Mouse (Mus musculus) midbrain, embryonic 15.5 days (tissue): ENCODE data around the gene Klk6. TPM values are rescaled to one million over a fixed set of nuclear protein-coding genes. Genes with fewer than 3 reads are reported as not detected.
A peak's percentile ranks its signal among the peaks of the same experiment; 100 is the strongest.

Experiments
- ATAC-seq: fragments of 200-750 bp; cut with Nextera tagmentation; replicated peaks from 2 replicates; pipeline ENCODE4 v1.8.0; 2017; ENCODE audit warnings: moderate TSS enrichment
- H3K27ac ChIP-seq: fragments of 300-500 bp; sonication (generic); 2 replicates; pipeline ENCODE4 v1.5.1; 2015; ENCODE audit warnings: mild to moderate bottlenecking, inconsistent platforms
- H3K27me3 ChIP-seq: fragments of 300-500 bp; sonication (generic); replicated peaks from 2 replicates; pipeline ENCODE4 v1.6.1; 2015; ENCODE audit warnings: inconsistent platforms
- H3K36me3 ChIP-seq: fragments of 300-500 bp; sonication (generic); replicated peaks from 2 replicates; pipeline ENCODE4 v1.6.1; 2015; ENCODE audit warnings: inconsistent platforms
- H3K4me1 ChIP-seq: fragments of 300-500 bp; sonication (generic); 2 replicates; pipeline ENCODE4 v1.6.1; 2015; ENCODE audit warnings: inconsistent platforms
- H3K4me2 ChIP-seq: fragments of 300-500 bp; sonication (generic); 2 replicates; pipeline ENCODE4 v1.6.1; 2015; ENCODE audit warnings: inconsistent platforms, mild to moderate bottlenecking, moderate library complexity
- H3K4me3 ChIP-seq: fragments of 300-500 bp; sonication (generic); 2 replicates; pipeline ENCODE4 v1.5.1; 2015; ENCODE audit warnings: mild to moderate bottlenecking, inconsistent platforms
- H3K9ac ChIP-seq: fragments of 300-500 bp; sonication (generic); 2 replicates; pipeline ENCODE4 v1.6.1; 2015; ENCODE audit warnings: mild to moderate bottlenecking, inconsistent platforms
- H3K9me3 ChIP-seq: fragments of 300-500 bp; sonication (generic); 2 replicates; pipeline ENCODE4 v1.6.1; 2016; ENCODE audit warnings: inconsistent platforms
- WGBS: fragments of 180-500 bp; shearing (Covaris S2); methylation state at CpG from one replicate; pipeline ENCODE4 v1.1.7; 2015; ENCODE audit warnings: mixed read lengths; 5-methylcytosine and 5-hydroxymethylcytosine counted together
- polyA plus RNA-seq: library from polyadenylated mRNA; unstranded; fragments of >200 nt; fragmentation: Nextera tagmentation; extraction: Ambion mirVana; gene quantifications from 2 replicates; pipeline ENCODE4 v1.2.1, GENCODE M21; 2015

Klk6 gene
- not detected in 2 replicates for polyA plus RNA-seq

DNA sequence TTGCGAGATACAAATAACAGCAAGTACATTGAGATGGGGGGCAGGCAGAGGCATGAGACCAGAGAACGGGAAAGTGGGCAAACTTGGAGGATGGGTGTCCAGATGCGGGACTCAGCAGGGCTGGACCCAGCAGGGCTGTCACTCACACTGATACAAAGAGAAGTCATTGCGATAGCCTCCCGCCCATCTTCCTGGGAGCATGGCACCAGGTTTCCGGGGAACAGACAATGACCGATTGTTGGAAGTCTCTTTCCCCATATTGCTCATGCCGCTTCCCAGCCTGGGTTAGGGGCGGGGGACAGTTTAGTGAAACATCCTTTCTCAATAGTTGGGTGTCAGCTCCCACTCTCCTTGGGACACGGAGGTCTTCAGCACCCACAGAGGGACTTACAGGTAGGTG, at the start of gene Klk6:
TSS of gene Klk6 (plus strand) at position 301 of the 400 bp plus-strand sequence.
- WGBS, result 76% methylated on average over 10 of the region's 10 CpGs

DNA sequence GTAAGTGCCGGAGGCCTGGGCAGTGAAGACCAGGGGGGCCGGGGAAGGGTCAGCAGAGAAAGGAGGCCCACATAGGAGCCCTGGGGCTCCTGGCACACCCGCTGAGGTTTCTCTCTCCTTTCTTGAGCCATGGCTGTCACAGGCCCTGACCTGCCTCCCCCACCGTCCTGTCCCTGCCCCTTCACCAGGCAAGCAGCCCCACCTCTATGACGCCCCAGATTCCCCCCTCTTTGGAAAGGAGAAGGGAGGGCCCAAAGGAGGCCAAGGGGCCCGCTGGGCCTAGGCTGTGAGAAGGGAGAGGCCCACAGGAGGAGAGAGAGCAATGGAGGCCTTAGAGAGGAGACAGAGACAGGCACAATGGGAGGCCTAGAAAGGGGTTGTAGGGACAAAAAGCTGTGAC, 49.5 kb upstream of the Klk6 start:
- Histone ChIP-seq H3K9me3 (no peaks in the 10 kb centered on the region), H3K4me1 (no peaks in the 10 kb centered on the region), H3K4me2 (no peak overlapping the region), H3K9ac (no peak overlapping the region), H3K27ac (no peak overlapping the region), H3K27me3 (no peaks in the 10 kb centered on the region), H3K4me3 (no peak overlapping the region), H3K36me3 (no peaks in the 10 kb centered on the region)
- WGBS, result 40% methylated on average over 6 of the region's 6 CpGs
- ATAC-seq, result no peak; the same call in 1 of the 2 replicates

More for the DNA sequence above, at the start of gene Klk6:
- ATAC-seq, result no peak
- Histone ChIP-seq H3K27ac (no peak within 1 kb of the TSS), H3K4me1 (no peaks in the 10 kb centered on the region), H3K27me3 (no peaks in the 10 kb centered on the region), H3K4me3 (no peak within 1 kb of the TSS), H3K4me2 (no peak within 1 kb of the TSS), H3K9me3 (no peaks in the 10 kb centered on the region), H3K36me3 (no peaks in the 10 kb centered on the region), H3K9ac (no peak within 1 kb of the TSS)

DNA sequence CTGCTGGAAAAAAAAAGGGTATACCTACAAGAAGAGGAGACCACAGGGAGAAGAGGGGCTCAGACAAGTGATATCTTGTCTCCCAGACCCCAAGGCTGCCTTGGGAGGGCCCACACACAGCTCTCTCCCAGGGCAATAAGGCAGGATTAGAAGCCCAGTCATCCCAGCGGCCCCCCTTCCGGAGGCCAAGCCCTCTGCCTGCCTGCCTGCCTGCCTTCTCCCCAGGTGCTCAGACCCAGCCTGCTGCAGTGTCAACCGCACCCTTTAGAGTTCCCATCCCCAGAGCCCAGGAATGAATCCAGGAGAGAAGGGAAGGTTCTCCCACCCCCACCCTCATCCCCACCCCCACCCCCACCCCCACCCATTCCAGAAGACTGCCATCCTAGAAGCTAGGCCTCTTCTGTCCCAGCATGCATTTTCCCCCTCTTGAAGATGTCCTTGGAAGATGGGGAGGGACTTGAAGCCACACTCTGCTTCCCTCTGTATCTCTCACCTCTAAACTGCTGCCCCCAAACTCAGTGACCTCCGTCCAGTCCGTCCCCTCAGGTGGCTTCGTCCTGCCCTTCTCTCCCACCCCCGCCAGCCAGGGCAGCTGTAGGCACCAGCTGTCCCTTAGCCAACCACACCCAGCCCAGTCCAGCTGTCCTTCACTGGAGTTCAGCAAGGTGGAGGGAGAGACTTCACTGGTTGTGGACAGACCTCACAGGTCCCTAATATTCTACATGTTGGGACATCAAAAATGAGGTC, 48.8 kb upstream of the Klk6 start:
- Histone ChIP-seq H3K9me3 (no peaks in the 10 kb centered on the region), H3K9ac (no peak overlapping the region), H3K4me2 (no peak overlapping the region), H3K27ac (no peak overlapping the region), H3K4me3 (no peak overlapping the region), H3K27me3 (no peaks in the 10 kb centered on the region), H3K36me3 (no peaks in the 10 kb centered on the region), H3K4me1 (no peaks in the 10 kb centered on the region)
- no peak for ATAC-seq
- WGBS, result 48% methylated on average over 7 of the region's 7 CpGs

DNA sequence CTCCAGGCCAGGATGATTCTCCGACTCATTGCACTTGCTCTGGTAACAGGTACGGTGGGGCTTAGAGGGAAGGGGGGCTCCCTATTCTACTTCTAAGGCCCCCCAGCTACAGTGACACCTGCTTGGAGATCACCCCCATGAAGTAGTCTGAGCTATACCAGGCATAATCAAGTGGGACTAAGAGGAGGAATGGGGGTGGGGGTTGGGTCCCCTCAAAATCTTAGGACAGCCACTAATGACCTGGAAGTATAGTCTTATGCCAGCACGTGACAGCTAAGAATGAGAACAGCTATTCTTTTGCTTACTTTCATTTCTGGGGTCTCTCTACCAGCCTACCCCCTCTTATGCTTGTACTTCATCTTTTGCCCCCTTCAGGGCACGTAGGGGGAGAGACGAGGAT, 47.8 kb upstream of the Klk6 start:
- no peaks in the 10 kb centered on the region for H3K4me1 ChIP-seq
- 88% methylated on average over 5 of the region's 5 CpGs for WGBS
- no peaks in the 10 kb centered on the region for H3K9me3 ChIP-seq
- H3K27ac ChIP-seq, result no peak overlapping the region
- H3K4me2 ChIP-seq, result no peak overlapping the region
- ATAC-seq, result no peak
- H3K36me3 ChIP-seq, result no peaks in the 10 kb centered on the region
- H3K27me3 ChIP-seq, result no peaks in the 10 kb centered on the region
- H3K9ac ChIP-seq, result no peak overlapping the region
- H3K4me3 ChIP-seq, result no peak overlapping the region

DNA sequence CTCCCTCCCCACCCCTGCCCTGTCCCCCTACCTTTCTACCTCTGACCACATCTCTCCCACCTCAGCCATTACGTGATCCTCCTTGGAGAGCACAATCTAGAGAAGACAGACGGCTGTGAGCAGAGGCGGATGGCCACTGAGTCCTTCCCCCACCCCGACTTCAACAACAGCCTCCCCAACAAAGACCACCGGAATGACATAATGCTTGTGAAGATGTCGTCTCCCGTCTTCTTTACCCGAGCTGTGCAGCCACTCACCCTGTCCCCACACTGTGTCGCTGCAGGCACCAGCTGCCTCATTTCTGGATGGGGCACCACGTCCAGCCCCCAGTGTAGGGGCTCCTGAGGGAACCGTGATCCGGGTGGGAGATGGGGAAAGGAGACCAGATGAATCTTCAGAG, 46.9 kb upstream of the Klk6 start:
- H3K4me1 ChIP-seq, result peaks cover 2% of the 10 kb centered on the region; the same call in 1 of the 2 replicates
- H3K27ac ChIP-seq, result no peak overlapping the region
- no peaks in the 10 kb centered on the region for H3K9me3 ChIP-seq
- H3K27me3 ChIP-seq, result no peaks in the 10 kb centered on the region
- no peak overlapping the region for H3K4me2 ChIP-seq
- H3K36me3 ChIP-seq, result no peaks in the 10 kb centered on the region
- WGBS, result 91% methylated on average over 12 of the region's 12 CpGs
- H3K4me3 ChIP-seq, result no peak overlapping the region
- no peak for ATAC-seq
- no peak overlapping the region for H3K9ac ChIP-seq

DNA sequence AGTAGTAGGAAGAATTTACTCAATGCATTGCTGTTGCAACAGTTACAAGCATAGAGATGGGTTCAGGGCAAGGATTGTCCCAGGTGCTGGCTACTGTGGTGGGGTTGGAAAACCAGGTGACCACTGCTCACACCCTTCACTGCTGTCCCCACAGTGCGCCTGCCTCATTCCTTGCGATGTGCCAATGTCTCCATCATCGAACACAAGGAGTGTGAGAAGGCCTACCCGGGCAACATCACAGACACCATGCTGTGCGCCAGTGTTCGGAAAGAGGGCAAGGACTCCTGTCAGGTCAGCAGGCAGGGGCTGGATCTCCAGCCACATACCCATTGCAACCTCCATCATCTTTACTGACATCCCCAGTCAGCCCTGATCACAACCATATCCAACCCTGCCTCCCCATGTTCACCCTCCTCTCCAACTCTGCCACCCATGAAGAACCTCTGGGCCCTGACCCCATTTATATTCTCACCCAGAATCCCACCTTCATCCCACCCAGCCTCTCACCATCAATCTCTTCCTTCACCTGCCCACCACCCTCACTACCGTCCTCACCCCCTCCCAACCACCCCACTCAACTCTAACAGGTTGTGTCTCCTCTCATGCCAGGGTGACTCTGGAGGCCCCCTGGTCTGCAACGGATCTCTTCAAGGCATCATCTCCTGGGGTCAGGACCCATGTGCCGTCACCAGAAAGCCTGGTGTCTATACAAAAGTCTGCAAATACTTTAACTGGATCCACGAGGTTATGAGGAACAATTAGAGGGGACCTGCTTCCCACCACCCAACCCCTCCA, 45.9 kb upstream of the Klk6 start:
- Histone ChIP-seq H3K9ac (no peak overlapping the region), H3K27ac (no peak overlapping the region), H3K27me3 (peaks cover 3% of the 10 kb centered on the region; the same call in 1 of the 2 replicates), H3K36me3 (no peaks in the 10 kb centered on the region), H3K4me2 (no peak overlapping the region), H3K9me3 (no peaks in the 10 kb centered on the region), H3K4me3 (no peak overlapping the region), H3K4me1 (peaks cover 7% of the 10 kb centered on the region)
- whole genome bisulfite sequencing, result 91% methylated on average over 10 of the region's 10 CpGs
- ATAC-seq, result no peak

DNA sequence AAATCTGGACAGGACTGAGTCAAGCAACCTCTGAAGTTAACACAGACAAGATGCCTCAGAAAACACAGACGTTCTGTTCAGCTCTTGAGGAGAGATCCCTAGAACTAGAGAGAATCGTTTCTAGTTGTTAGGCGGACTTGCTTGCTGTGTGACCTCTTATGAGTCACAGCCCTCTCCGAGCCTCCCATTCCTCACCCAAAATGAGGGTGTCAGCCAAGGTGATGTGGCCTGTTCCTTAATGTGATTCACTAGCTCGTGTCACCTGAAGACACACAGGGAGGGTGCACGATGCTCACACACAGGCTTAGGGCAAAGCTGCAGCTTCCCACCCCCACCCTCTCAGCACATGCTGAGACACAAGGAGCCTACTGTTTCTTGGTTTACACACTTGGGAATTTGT, 44.1 kb upstream of the Klk6 start:
- Histone ChIP-seq H3K4me1 (peaks cover 7% of the 10 kb centered on the region), H3K9me3 (no peaks in the 10 kb centered on the region), H3K4me3 (no peak overlapping the region), H3K27me3 (peaks cover 6% of the 10 kb centered on the region; the same call in 1 of the 2 replicates), H3K36me3 (no peaks in the 10 kb centered on the region), H3K9ac (no peak overlapping the region), H3K27ac (no peak overlapping the region), H3K4me2 (no peak overlapping the region)
- no peak for ATAC-seq
- WGBS, result 77% methylated on average over 6 of the region's 6 CpGs

DNA sequence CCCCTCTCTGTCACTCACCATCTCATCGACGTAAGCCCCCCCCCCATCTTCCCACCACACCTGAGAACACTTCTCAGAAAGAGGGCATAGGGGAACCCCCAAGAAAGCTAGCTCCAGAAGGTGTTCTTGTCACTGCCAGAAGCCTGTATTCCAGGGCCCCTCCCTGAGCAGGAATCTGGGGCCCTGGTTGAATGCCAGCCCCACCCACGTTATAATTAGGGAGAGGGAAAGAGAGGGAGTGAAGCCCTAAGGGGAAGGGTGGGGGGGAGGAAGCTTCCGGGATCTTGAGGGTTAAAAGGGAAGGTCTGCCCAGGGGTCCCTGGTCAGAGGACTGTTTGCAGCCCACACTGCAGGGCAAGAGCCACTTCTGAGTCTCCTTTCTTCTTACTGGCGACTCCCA, 43.6 kb upstream of the Klk6 start, which contains the start of gene Klk10:
TSS of gene Klk10 (plus strand) at position 290 of the 400 bp plus-strand sequence.
- Histone ChIP-seq H3K27me3 (peaks cover 6% of the 10 kb centered on the region; the same call in 1 of the 2 replicates), H3K4me3 (no peak within 1 kb of the TSS), H3K27ac (no peak within 1 kb of the TSS), H3K9ac (no peak within 1 kb of the TSS), H3K9me3 (no peaks in the 10 kb centered on the region), H3K4me1 (peaks cover 7% of the 10 kb centered on the region), H3K4me2 (no peak within 1 kb of the TSS), H3K36me3 (no peaks in the 10 kb centered on the region)
- no peak for ATAC-seq
- 57% methylated on average over 5 of the region's 5 CpGs for WGBS

DNA sequence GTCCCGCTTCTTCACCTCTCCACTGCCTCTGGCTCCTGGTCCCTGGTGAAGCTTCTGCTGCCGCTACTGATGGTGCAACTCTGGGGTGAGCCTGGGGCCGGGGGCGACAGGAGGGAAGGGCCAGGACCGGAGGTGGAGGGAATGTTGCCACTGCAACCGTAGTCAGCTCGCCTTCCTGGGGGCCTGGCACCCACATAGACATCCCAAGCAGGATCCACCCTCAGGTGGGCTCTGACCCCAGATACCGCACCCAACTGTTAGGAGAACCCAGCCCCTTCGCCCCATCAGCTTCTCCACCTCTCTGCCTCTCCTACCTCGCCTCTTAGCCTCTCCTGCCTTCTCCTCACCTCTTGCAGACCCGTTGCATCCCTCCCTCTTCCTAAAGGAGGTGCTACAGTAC, 42.8 kb upstream of the Klk6 start:
- no peaks in the 10 kb centered on the region for H3K36me3 ChIP-seq
- H3K9ac ChIP-seq, result no peak overlapping the region
- H3K27ac ChIP-seq, result no peak overlapping the region
- no peak overlapping the region for H3K4me3 ChIP-seq
- no peak for ATAC-seq
- H3K9me3 ChIP-seq, result no peaks in the 10 kb centered on the region
- peaks cover 6% of the 10 kb centered on the region; the same call in 1 of the 2 replicates for H3K27me3 ChIP-seq
- peaks cover 7% of the 10 kb centered on the region for H3K4me1 ChIP-seq
- 90% methylated on average over 11 of the region's 11 CpGs for WGBS
- H3K4me2 ChIP-seq, result no peak overlapping the region

DNA sequence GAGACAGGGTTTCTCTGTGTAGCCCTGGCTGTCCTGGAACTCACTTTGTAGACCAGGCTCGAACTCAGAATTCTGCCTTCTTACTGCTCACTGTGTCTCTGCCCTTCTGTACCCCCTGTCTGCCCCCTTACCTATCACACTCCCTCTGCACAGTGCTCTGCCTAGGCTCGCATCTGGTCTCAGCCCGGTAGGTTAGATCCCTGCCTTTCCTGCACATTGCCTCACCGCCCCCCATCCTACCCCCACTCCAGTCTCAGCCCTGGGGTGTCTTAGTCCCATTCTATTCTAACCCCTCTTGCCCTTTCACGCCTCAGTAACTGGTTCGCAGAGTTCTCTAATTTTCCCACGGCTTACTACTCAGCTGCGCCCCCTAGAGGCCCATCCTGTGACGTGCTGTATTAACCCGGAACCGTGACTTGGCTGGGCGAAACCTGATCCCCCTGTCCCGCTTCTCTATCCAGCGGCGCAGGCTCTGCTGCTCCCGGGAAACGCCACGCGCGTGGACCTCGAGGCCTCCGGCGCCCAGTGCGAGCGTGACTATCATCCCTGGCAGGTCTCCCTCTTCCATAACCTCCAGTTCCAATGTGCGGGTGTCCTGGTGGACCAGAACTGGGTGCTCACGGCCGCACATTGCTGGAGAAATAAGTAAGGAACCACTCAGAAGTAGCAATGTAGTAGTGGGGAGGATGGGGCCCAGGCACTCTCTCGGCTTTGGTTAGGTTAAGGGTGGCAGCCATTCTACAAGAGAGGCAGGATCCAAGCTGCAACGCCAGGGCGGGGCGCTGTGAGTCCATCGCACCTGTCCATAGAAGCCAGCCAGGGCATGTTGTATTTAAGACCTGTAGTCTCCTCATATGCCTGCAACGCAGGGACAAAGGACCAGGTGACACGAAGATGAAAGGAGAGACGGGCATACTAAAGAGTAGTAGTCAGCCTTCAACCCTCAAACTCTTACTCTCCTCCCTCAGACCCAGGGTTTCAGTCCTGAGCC, 41.7 kb upstream of the Klk6 start:
- Histone ChIP-seq H3K9ac (peak overlapping the region; percentile 48), H3K4me1 (peaks cover 7% of the 10 kb centered on the region), H3K27ac (no peak overlapping the region), H3K36me3 (no peaks in the 10 kb centered on the region), H3K4me3 (peak overlapping the region; percentile 35), H3K27me3 (peaks cover 6% of the 10 kb centered on the region; the same call in 1 of the 2 replicates), H3K9me3 (no peaks in the 10 kb centered on the region), H3K4me2 (peak overlapping the region; percentile 72)
- ATAC-seq, result peak; percentile 76
- WGBS, result 8% methylated on average over 36 of the region's 36 CpGs

DNA sequence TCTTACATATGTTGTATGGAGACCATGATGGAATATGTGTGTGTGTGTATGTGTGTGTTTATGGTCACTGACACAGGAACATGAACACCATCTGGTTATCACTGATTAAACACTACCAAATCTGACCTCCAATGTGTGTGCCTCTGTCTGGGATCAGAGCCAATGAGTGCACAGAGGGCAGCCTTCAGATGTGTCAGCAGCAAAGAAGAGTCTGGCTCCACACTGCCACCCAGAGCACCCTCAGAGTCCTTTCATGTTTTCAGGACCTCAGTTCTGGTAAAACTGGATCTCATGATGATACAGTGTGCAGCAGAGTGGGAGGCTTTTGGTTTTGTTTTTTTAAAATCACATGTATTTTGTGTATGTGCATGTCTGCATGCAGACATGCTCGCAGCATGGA, 39.0 kb upstream of the Klk6 start:
- H3K4me1 ChIP-seq, result peaks cover 7% of the 10 kb centered on the region
- 89% methylated on average over 1 of the region's 1 CpGs for WGBS
- H3K27me3 ChIP-seq, result peaks cover 6% of the 10 kb centered on the region; the same call in 1 of the 2 replicates
- H3K27ac ChIP-seq, result no peak overlapping the region
- ATAC-seq, result no peak
- no peaks in the 10 kb centered on the region for H3K36me3 ChIP-seq
- H3K4me2 ChIP-seq, result no peak overlapping the region
- H3K9me3 ChIP-seq, result no peaks in the 10 kb centered on the region
- H3K4me3 ChIP-seq, result no peak overlapping the region
- H3K9ac ChIP-seq, result no peak overlapping the region
